Mouse (Mus musculus) adrenal gland, postnatal 10 days (tissue): ENCODE data around the gene Gja4. TPM values are rescaled to one million over a fixed set of nuclear protein-coding genes. Genes with fewer than 3 reads are reported as not detected.

ENCODE experiments used
- DNase-seq: peaks from one replicate; pipeline ENCODE4 v3.0.0; 2021; ENCODE audit warnings: mixed read lengths
- long read RNA-seq, 2 experiments: library from polyadenylated mRNA; stranded (forward); transcript quantifications; one replicate each; pipeline ENCODE4 v2.0.0; 2021
- total RNA-seq, 2 experiments: library from RNA; stranded (reverse); gene quantifications; 2 replicates each; pipeline ENCODE4 v1.2.3; 2021

The Gja4 gene
- total RNA-seq = 10 to 100 TPM; 13.3 to 15.4 TPM
- long read RNA-seq, experiment 1, transcript Gja4-201 (2 exons, 1,685 nt) = major isoform, 20 of 25 reads
- long read RNA-seq, experiment 1, partial matches to known transcripts = 0 of 25 reads
- long read RNA-seq, experiment 1, other reads (novel, unspliced or antisense) = 5 of 25 reads
- long read RNA-seq, experiment 2, transcript Gja4-201 (2 exons, 1,685 nt) = major isoform, 8 of 11 reads
- long read RNA-seq, experiment 2, partial matches to known transcripts = 3 of 11 reads
- long read RNA-seq, experiment 2, other reads (novel, unspliced or antisense) = 0 of 11 reads

DNA sequence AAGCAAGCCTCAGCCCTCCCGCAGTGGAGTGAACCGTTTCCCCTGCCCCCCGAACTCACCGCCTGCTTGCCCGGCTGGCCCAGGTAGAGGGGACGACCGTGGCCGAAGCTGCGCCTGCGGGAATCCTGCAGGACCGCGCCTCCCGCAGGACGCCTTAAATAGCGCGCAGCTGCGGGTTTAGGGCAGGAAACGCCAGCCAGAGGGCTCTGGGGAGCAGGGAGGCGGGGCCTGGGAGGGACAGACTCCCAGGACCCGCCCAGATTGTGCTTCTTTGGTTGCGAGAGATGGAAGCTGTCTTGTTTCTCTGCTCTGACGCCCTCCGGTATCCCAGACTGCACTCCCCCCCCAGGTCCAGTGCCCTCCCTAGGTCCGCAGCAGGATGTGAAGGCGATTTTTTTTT is at the start of gene Gja4:
Gene Gja4, minus strand, starts transcription at position 179 of the 400 bp plus-strand sequence.
- DNase-seq = peak; percentile 87

DNA sequence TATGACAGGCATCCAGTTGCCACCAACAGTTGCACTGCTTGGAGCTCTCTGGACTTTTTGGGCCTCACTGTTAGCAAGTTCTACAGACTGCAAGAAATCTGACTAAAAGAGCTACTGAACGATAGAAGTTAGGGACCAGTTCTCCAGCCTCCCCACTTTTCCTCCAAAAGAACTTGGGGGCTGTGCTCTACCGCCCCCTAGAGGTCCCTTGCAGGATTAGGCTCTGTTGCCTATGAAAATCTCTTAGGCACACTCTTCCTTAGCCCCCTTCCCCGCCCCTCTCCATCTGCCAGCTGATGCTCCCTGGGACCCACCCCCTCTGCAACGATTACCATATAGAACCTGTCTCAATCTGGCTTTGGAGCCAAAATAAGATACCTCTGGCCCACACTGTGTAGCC is 49.5 kb upstream of the Gja4 start:
- peak; percentile 40 for DNase-seq

DNA sequence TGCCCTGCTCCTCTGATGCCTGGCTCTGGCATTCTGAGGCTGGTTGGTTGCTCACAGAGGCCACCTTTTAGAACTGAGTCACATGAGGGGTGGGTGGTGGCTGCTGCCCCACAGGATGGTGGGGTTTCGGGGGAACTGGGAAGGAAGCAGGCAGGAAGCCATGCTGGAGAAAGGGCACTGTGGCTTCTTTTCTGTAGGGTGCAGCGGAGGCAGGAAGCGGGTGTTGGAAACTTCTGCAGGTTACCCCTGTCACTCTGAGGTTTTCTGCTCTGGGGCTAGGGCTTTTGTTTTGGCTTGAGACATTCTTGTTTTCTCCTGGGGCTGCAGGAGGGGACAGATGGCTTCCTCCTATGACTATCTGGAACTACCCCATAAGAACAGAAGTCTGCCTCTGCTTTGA is 48.7 kb upstream of the Gja4 start:
- DNase-seq = no peak

GRCm38 (mm10) chr4:127358018-127358417 is 44.2 kb upstream of the Gja4 start, which contains the start of gene Gjb5:
Gjb5 (minus strand) TSS chr4:127358181.
- no peak for DNase-seq

DNA sequence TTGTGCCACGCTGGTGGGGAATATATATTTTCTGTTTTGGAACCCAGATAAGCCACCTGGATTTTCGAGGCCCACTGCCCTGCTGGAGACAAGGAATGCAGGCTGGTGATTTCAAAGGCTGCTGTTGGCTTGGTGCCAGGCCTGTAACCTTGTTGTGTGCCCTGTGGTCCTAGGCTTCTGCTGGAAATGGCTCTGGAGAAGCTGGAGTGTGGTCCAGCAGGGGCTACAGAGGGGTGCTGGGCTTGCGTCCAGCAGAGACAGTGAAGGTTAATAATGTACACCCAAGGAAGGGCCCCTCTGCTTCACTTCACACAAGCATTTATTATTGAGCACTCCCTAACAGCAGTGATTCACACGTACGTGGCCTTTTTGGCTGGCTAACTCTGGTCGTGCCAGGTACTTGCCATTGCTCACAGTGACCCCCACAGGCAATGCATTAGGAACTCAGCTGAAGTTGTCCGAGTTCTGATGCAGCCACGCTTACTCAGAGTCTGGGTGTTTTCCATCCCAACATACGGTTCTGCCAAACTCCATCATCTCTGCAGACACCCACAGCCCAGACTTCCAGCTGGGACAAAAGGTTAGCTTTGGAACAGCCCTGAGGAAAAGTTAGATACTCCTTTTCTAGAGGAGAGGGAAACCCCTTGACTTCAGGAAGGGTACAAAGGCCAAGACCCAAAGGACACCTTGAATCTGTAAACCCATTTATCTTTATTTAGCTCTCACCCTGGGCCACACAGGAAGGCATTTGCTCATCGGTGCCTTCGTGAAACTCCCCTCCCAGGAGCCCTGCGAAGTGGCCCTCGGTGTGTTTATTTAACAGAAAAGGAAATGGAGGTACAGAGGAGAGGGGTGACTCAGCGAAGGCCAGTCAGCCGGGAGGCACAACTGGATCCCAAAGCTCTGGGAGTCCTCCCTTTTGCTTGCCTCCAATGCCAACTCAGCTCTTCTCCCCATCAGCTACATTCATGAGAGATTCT is 41.0 kb upstream of the Gja4 start:
- peak; percentile 64 for DNase-seq

- no peak for DNase-seq
Observed at GRCm38 (mm10) chr4:127353951-127354438, 40.2 kb upstream of the Gja4 start, which contains the start of gene Gjb4. Gjb4 (minus strand) TSS chr4:127354081.

DNA sequence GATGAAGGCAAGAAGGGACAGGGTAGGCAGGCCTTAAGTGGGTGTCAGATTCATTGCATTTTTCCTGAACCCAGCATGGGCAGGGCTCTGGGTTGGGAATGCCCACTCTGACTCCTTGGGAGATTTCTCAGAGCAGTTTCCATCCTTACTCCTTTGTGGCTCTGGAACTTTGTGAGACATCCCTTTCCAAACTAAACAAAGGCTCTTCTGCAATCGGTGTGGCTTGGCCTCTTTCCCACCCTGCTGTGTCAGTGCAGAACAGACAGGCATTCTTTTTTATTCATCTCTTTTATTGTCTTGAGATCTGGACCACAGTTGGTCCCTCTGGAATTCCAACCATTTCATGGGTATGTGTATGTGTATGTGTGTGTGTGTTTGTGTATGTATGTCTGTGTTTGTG is 38.8 kb upstream of the Gja4 start:
- no peak for DNase-seq

DNA sequence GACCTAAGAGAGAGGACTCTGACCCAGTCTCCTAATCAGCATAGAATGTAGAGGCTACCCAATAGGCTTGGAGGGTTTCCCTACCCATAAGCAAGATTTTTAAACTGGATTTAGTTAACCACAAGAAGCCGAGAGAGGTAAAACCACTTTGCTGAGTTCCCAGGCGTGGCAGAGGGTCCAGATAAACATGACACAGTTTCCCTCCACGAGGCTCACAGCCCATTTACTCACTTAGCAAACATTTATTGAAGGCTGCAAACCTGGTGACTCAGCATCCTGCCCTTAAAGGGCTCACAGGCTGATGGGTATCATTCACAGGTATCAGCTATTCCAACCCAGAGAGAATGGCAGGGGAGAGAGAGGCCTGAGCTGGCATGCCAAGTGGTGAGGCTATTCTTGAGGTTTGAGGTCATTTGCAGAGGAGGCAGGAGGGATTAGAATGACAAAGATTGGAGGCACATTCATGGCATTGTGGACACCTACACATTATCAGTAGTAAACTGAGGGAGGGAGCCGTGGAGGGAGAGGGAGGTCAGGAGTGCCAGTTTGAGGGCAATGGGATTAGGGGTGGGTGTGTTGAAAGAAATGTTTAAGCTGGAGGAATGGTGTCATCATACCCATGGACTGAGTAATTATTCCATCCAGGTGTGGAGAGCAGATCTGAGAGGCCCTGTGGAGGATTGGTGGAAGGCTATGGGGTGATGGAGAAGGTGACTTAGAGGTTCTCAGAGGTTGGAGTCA is 35.9 kb upstream of the Gja4 start:
- no peak for DNase-seq

GRCm38 (mm10) chr4:127345000-127345399 is 31.2 kb upstream of the Gja4 start:
- no peak for DNase-seq

DNA sequence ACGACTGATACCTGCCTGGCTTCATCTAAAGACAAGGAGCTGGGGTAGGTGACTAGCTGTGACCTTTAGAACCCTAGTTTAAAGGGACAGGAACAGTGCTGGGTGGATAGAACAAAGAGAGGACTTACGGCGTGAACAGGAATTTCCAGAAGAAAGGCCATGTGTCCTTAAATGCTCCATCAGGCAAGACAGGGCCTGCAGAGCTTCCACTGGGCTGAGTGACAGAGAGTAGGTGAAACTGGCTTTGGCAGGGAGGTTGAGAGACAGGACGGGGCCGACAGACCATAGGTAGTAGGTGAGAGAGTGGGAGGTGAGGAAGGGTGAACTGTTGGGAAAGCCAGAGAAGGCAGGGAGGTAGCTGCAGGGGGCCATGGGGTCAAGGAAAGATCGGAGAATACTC is 27.5 kb upstream of the Gja4 start:
- DNase-seq = no peak

- no peak for DNase-seq
Observed at GRCm38 (mm10) chr4:127337668-127338067, 23.8 kb upstream of the Gja4 start.

- no peak for DNase-seq
Observed at GRCm38 (mm10) chr4:127334870-127335504, 21.1 kb upstream of the Gja4 start.

- DNase-seq = no peak
Observed at GRCm38 (mm10) chr4:127331171-127331570, 17.3 kb upstream of the Gja4 start.

GRCm38 (mm10) chr4:127330181-127331100 is 16.6 kb upstream of the Gja4 start, which contains the start of gene Gjb3:
Gjb3 (minus strand) TSS chr4:127330844.
- peak; percentile 47 for DNase-seq

- no peak for DNase-seq
Observed at GRCm38 (mm10) chr4:127329751-127330150, 15.9 kb upstream of the Gja4 start.

DNA sequence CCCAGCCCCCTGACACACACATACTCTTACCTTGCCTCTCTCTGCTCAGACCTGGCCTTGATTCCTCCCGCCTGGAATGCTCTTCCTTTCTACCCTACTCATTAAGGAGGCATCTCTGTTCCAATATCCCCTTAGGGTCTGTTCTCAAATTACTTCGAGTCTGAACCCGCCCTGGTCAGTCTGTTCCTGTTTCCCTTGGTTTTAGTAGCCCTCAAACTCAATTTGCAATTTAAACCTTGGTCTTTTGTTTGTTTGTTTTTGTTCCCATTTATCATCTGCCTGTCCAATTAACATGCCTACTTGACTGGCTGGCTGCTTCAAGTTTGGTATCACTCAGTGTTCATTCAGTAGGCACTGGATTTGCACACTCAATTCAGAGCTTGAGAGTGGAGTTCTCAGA is 15.2 kb upstream of the Gja4 start:
- no peak for DNase-seq

DNA sequence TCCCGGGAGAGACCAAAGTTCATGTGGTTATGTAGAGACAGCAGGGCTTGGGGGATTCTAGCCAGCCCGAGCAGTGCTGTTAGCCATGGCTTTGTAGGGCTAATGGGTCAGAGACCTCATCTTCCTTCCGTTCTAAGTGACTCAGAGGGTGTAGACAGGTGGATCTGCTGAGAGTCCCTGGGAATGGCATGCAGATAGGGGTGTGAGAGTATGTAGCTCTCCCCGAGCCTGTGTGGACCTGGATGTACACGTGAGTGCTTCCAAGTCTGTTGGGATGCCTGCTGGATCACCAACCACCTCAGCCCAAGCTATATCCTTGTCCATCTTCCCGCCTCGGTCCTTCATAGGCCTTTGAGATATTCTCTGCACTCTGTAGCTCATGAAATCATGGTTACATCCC is 14.5 kb upstream of the Gja4 start:
- DNase-seq = no peak

DNA sequence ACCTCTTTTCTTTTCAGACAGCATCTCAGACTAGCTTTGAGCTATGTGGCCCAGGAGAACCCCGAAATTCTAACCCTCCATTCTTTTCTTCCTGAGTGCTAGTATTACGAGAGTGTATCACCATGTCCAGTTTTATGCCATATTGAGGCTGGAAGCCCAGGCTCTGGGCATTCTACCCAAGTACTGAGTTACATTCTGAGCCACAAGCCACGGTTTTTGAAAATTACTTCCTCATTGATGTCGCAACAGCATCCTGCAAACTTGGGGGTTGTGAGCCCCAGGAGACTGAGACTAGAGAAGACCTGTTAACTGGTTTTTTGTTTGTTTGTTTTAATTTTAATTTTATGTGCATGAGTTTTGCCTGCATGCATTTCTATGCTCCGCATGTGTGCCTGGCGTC is 13.9 kb upstream of the Gja4 start:
- no peak for DNase-seq

DNA sequence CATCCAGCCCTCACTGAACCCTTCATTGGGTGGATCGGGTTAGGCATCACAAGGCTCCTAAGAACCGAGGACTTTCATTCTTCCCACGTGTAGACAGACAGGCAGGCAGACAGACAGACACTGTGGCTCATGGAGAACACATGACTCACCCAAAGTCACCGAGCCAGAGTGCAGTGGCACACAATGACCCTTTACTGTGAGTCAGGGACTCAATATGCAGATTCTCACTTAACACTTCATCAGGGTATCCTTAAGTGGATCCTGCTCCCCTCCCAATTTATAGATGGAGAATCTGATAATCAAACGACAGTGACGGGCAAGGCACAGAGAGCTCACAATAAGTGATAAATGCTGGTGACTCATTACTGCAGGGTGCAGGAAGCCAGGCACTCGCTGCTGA is 13.4 kb upstream of the Gja4 start:
- DNase-seq = no peak

DNA sequence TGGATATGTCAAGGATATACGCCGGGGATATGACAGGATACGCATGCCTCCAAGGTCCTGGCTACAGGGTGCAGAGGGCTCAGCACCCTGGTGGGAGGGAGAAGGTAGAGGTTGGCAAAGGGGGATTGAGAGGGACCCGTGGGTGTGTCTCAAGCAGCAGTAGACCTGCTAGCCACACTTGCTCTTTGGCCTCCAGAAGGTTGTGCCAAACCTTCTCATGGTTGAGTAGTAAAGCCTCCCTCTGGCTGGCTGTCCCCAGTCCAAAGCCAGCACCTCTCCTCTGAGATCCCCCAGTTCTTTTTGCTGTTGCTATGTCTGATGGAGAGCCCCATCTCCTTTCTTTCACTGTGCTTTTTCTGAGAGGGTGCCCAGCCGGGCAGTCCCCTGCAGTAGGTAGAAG is 11.4 kb upstream of the Gja4 start:
- DNase-seq = no peak

DNA sequence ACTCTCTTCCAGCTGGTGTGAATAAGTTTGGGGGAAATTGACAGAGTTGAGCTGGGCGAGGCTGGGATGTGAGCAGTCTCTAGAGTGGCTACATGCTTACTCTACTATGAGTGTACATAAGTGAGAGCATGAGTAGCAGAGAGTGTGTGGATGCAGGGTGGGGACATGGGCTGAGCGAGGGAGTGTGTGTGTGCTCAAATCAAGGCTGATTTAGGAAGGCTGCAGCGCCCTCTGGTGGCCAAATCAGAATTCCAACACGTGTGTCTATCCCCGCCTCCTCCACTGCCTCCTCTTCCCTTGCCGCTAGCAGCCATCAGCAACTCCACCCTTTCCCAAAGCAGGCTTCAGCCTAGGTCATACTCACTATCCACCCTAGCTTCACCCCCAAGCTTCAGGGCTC is 10.9 kb upstream of the Gja4 start:
- peak; percentile 87 for DNase-seq
